Mouse (Mus musculus) heart, embryonic 16.5 days (tissue): ENCODE data around the gene Rad51d. TPM values are rescaled to one million over a fixed set of nuclear protein-coding genes. Genes with fewer than 3 reads are reported as not detected.

ENCODE experiments used
- ATAC-seq: fragments of 200-750 bp; cut with Nextera tagmentation; replicated peaks from 2 replicates; pipeline ENCODE4 v1.8.0; 2017; ENCODE audit warnings: moderate number of reproducible peaks; ENCODE audit not compliant: insufficient read depth, low FRiP score; ENCODE audit errors: extremely low read depth
- H3K27ac ChIP-seq: fragments of 300-500 bp; sonication (generic); 2 replicates; pipeline ENCODE4 v1.5.1; 2014; ENCODE audit warnings: mild to moderate bottlenecking, low read length, control low read depth, moderate library complexity
- H3K27me3 ChIP-seq: fragments of 300-500 bp; sonication (generic); 2 replicates; pipeline ENCODE4 v1.6.1; 2014; ENCODE audit warnings: low read length, mixed read lengths; ENCODE audit not compliant: control insufficient read depth, insufficient read depth
- H3K36me3 ChIP-seq: fragments of 300-500 bp; sonication (generic); 2 replicates; pipeline ENCODE4 v1.6.1; 2014; ENCODE audit not compliant: control insufficient read depth, insufficient read depth
- H3K4me1 ChIP-seq: fragments of 300-500 bp; sonication (generic); 2 replicates; pipeline ENCODE4 v1.6.1; 2014; ENCODE audit warnings: low read length, mixed read lengths; ENCODE audit not compliant: control insufficient read depth, insufficient read depth
- H3K4me2 ChIP-seq: fragments of 300-500 bp; sonication (generic); 2 replicates; pipeline ENCODE4 v1.6.1; 2014; ENCODE audit warnings: low read depth, mild to moderate bottlenecking, control low read depth, low read length
- H3K4me3 ChIP-seq: fragments of 300-500 bp; sonication (generic); 2 replicates; pipeline ENCODE4 v1.5.1; 2014; ENCODE audit warnings: mild to moderate bottlenecking, control low read depth, low read length
- H3K9ac ChIP-seq: fragments of 300-500 bp; sonication (generic); 2 replicates; pipeline ENCODE4 v1.6.1; 2014; ENCODE audit warnings: low read length, control low read depth
- H3K9me3 ChIP-seq: fragments of 300-500 bp; sonication (generic); replicated peaks from 2 replicates; pipeline ENCODE4 v1.6.1; 2016; ENCODE audit warnings: low read length; ENCODE audit not compliant: control insufficient read depth
- WGBS: fragments of 180-500 bp; shearing (Covaris S2); extraction: QIAGEN DNeasy Blood & Tissue Kit; methylation state at CpG from one replicate; pipeline ENCODE4 v1.1.7; 2014; 5-methylcytosine and 5-hydroxymethylcytosine counted together
- polyA plus RNA-seq: library from polyadenylated mRNA; unstranded; fragments of >200 nt; fragmentation: Nextera tagmentation; extraction: Ambion mirVana; gene quantifications from 2 replicates; pipeline ENCODE4 v1.2.1, GENCODE M21; 2015

The Rad51d gene
- polyA plus RNA-seq, 1 experiment from 2014 or later = 13.8 TPM

- 81% methylated on average over 10 of the region's 10 CpGs for WGBS
- no peaks in the 10 kb centered on the region for H3K36me3 ChIP-seq
- no peaks in the 10 kb centered on the region for H3K27me3 ChIP-seq
- H3K9me3 ChIP-seq = no peaks in the 10 kb centered on the region
- H3K4me2 ChIP-seq = no peak overlapping the region
- H3K9ac ChIP-seq = no peak overlapping the region
- ATAC-seq = no peak
- H3K4me3 ChIP-seq = no peak overlapping the region
- H3K27ac ChIP-seq = no peak overlapping the region
- H3K4me1 ChIP-seq = peaks cover 12% of the 10 kb centered on the region
These were observed 24.5 kb downstream of the Rad51d start for GRCm38 (mm10) chr11:82865957-82866356.

- Histone ChIP-seq H3K4me3 (no peak overlapping the region), H3K27me3 (no peaks in the 10 kb centered on the region), H3K9ac (no peak overlapping the region), H3K9me3 (no peaks in the 10 kb centered on the region), H3K27ac (no peak overlapping the region), H3K4me2 (no peak overlapping the region), H3K36me3 (no peaks in the 10 kb centered on the region), H3K4me1 (peaks cover 7% of the 10 kb centered on the region)
- no peak for ATAC-seq
- 43% methylated on average over 4 of the region's 4 CpGs for WGBS
These were observed 26.9 kb downstream of the Rad51d start for GRCm38 (mm10) chr11:82863488-82863931.

GRCm38 (mm10) chr11:82863059-82863458, 27.4 kb downstream of the Rad51d start:
- no peak overlapping the region for H3K27ac ChIP-seq
- no peaks in the 10 kb centered on the region for H3K36me3 ChIP-seq
- H3K9ac ChIP-seq = no peak overlapping the region
- 88% methylated on average over 2 of the region's 2 CpGs for WGBS
- no peaks in the 10 kb centered on the region for H3K9me3 ChIP-seq
- no peak overlapping the region for H3K4me2 ChIP-seq
- no peaks in the 10 kb centered on the region for H3K27me3 ChIP-seq
- ATAC-seq = no peak
- H3K4me1 ChIP-seq = peaks cover 7% of the 10 kb centered on the region
- no peak overlapping the region for H3K4me3 ChIP-seq

- Histone ChIP-seq H3K4me1 (peaks cover 7% of the 10 kb centered on the region), H3K27ac (no peak overlapping the region), H3K9ac (no peak overlapping the region), H3K4me2 (no peak overlapping the region), H3K27me3 (no peaks in the 10 kb centered on the region), H3K9me3 (no peaks in the 10 kb centered on the region), H3K36me3 (no peaks in the 10 kb centered on the region), H3K4me3 (no peak overlapping the region)
- no peak for ATAC-seq
- 77% methylated on average over 9 of the region's 9 CpGs for WGBS
These were observed 27.8 kb downstream of the Rad51d start for GRCm38 (mm10) chr11:82862638-82863037.

GRCm38 (mm10) chr11:82861558-82861957, 28.9 kb downstream of the Rad51d start:
- Histone ChIP-seq H3K27me3 (no peaks in the 10 kb centered on the region), H3K9me3 (no peaks in the 10 kb centered on the region), H3K4me3 (no peak overlapping the region), H3K4me1 (peaks cover 7% of the 10 kb centered on the region), H3K4me2 (no peak overlapping the region), H3K9ac (no peak overlapping the region), H3K27ac (no peak overlapping the region), H3K36me3 (no peaks in the 10 kb centered on the region)
- no peak for ATAC-seq
- 65% methylated on average over 8 of the region's 8 CpGs for WGBS

GRCm38 (mm10) chr11:82860759-82861158, 29.7 kb downstream of the Rad51d start:
- H3K27me3 ChIP-seq = no peaks in the 10 kb centered on the region
- no peak overlapping the region for H3K4me2 ChIP-seq
- H3K27ac ChIP-seq = no peak overlapping the region
- 74% methylated on average over 6 of the region's 6 CpGs for WGBS
- no peaks in the 10 kb centered on the region for H3K9me3 ChIP-seq
- H3K4me3 ChIP-seq = no peak overlapping the region
- no peak overlapping the region for H3K9ac ChIP-seq
- H3K4me1 ChIP-seq = peaks cover 7% of the 10 kb centered on the region
- ATAC-seq = 0 out of 2 replicates have a peak, but pooled peaks have one; percentile 37
- H3K36me3 ChIP-seq = no peaks in the 10 kb centered on the region

- Histone ChIP-seq H3K9me3 (no peaks in the 10 kb centered on the region), H3K4me2 (no peak overlapping the region), H3K27ac (peak overlapping the region; percentile 36; the same call in 1 of the 2 replicates), H3K4me3 (no peak overlapping the region), H3K4me1 (peaks cover 4% of the 10 kb centered on the region; the same call in 1 of the 2 replicates), H3K36me3 (no peaks in the 10 kb centered on the region), H3K9ac (no peak overlapping the region), H3K27me3 (no peaks in the 10 kb centered on the region)
- ATAC-seq = no peak
- WGBS = 71% methylated on average over 13 of the region's 13 CpGs
These were observed 33.0 kb downstream of the Rad51d start for GRCm38 (mm10) chr11:82857307-82857848.

GRCm38 (mm10) chr11:82856032-82856431, 34.4 kb downstream of the Rad51d start:
- Histone ChIP-seq H3K9me3 (no peaks in the 10 kb centered on the region), H3K4me1 (no peaks in the 10 kb centered on the region; the same call in 1 of the 2 replicates), H3K4me2 (no peak overlapping the region), H3K27ac (no peak overlapping the region), H3K9ac (no peak overlapping the region), H3K27me3 (no peaks in the 10 kb centered on the region), H3K4me3 (no peak overlapping the region), H3K36me3 (no peaks in the 10 kb centered on the region)
- WGBS = 77% methylated on average over 10 of the region's 10 CpGs
- no peak for ATAC-seq

- Histone ChIP-seq H3K4me3 (no peak overlapping the region), H3K9ac (no peak overlapping the region), H3K27me3 (no peaks in the 10 kb centered on the region), H3K4me2 (no peak overlapping the region), H3K4me1 (no peaks in the 10 kb centered on the region; the same call in 1 of the 2 replicates), H3K9me3 (no peaks in the 10 kb centered on the region), H3K27ac (no peak overlapping the region), H3K36me3 (no peaks in the 10 kb centered on the region)
- WGBS = 82% methylated on average over 9 of the region's 9 CpGs
- no peak for ATAC-seq
These were observed 35.0 kb downstream of the Rad51d start for GRCm38 (mm10) chr11:82855327-82855973.
